Mouse (Mus musculus) MEL (cell line): Measurements from ENCODE around the gene Itga9.

Experiments
- E2F4 ChIP-seq: IDR thresholded peaks from 2 replicates; pipeline ENCODE4 v1.6.1; 2011; ENCODE audit warnings: low read depth, low read length, improper control_type of control experiment, borderline replicate concordance
- EP300 ChIP-seq, 2 experiments: IDR thresholded peaks; 2 replicates each; pipeline ENCODE4 v1.6.1; 2011; ENCODE audit warnings: improper control_type of control experiment in 2 of 2, low read length in 2 of 2, low read depth in 1 of 2, mild to moderate bottlenecking in 1 of 2
- ETS1 ChIP-seq: IDR thresholded peaks from 2 replicates; pipeline ENCODE4 v1.6.1; 2012; ENCODE audit warnings: low read depth, mild to moderate bottlenecking, inconsistent platforms, low read length, improper control_type of control experiment, moderate library complexity
- GATA1 ChIP-seq: IDR thresholded peaks from 2 replicates; pipeline ENCODE4 v1.6.1; 2011; ENCODE audit warnings: low read depth, low read length, improper control_type of control experiment
- MAX ChIP-seq: IDR thresholded peaks from 2 replicates; pipeline ENCODE4 v1.6.1; 2011; ENCODE audit warnings: low read length, improper control_type of control experiment

GRCm38 (mm10) chr9:118881946-118882284 is 275.4 kb downstream of the Itga9 start:
- TF ChIP-seq E2F4 (no peak), EP300 (IDR thresholded peaks at IDR 0.05; ENCODE audit: low read depth in 1 of 2, low read length in 2 of 2) (no peak), GATA1 (no peak), ETS1 (no peak), MAX (no peak)
